ENCODE assay signal across 8 mouse cellular contexts in genomic region chr17:12940151-12940805, GRCm38 (mm10). TPM values are rescaled to one million over a fixed set of nuclear protein-coding genes. Genes with fewer than 3 reads are reported as not detected.
DNase-seq lines count a peak whose midpoint lies in the region; ATAC-seq and TF ChIP-seq lines count a peak whose summit lies in the region.

TSS of gene Acat3 (minus strand) at chr17:12940600.

- peak; percentile 60; the same call in 1 of the 2 replicates for ATAC-seq in erythroid progenitor cell, adult 5-6 weeks (replicated peaks; ENCODE audit: low FRiP score, poor library complexity, severe bottlenecking)
- peak; percentile 56 for ATAC-seq in megakaryocyte-erythroid progenitor cell, adult 5-6 weeks (replicated peaks; ENCODE audit: low FRiP score, low TSS enrichment, poor library complexity, severe bottlenecking)

- TF ChIP-seq CTCF in gastrocnemius, adult 2 months (IDR thresholded peaks at IDR 0.05), result no peak
- TF ChIP-seq CTCF in bone marrow, adult 2 months (IDR thresholded peaks at IDR 0.05; ENCODE audit: control insufficient read depth, insufficient read depth, low read length), result no peak

- DNase-seq in gastrocnemius, adult 2 months, result peak; percentile 31
- no peak for DNase-seq in gastrocnemius, postnatal 36 days
- peak; percentile 26 to 40 for DNase-seq in kidney, adult 8-10 months
- no peak for DNase-seq in layer of hippocampus, adult 8-10 months (ENCODE audit: low spot score in 2 of 2)
- no peak for DNase-seq in B cell, adult 2 months

- peak within 1 kb of the TSS; percentile 38; the same call in 1 of the 2 replicates for H3K27ac ChIP-seq in gastrocnemius, adult 2 months
- no peak within 1 kb of the TSS for H3K27ac ChIP-seq in bone marrow, adult 2 months (ENCODE audit: control insufficient read depth, insufficient read depth, low read depth, low read length, poor library complexity)

- peak within 1 kb of the TSS; percentile 65 for H3K4me3 ChIP-seq in gastrocnemius, adult 2 months
- H3K4me3 ChIP-seq in bone marrow, adult 2 months (replicated peaks; ENCODE audit: control insufficient read depth, low read depth, low read length), result peak within 1 kb of the TSS; percentile 29

- 11% methylated on average over 27 of the region's 27 CpGs for WGBS in bone marrow, adult 2 months

- intact Hi-C loops in gastrocnemius, adult 2 months (cut with DNase I), result no loop called here
- intact Hi-C loops in gastrocnemius, postnatal 36 days (cut with DNase I), result no loop called here

- TF ChIP-seq POLR2A in bone marrow, adult 2 months (IDR thresholded peaks at IDR 0.05; ENCODE audit: borderline replicate concordance, control insufficient read depth, low read depth, low read length), result no peak

- H3K4me1 ChIP-seq in bone marrow, adult 2 months (ENCODE audit: control insufficient read depth, insufficient read depth, low read length), result peaks cover 2% of the 10 kb centered on the region; the same call in 1 of the 2 replicates

RNA-seq across cellular contexts. Expression of gene Acat3, which starts in this region (rescaled TPM):
- not detected for total RNA-seq in gastrocnemius, adult 2 months (2021)
- total RNA-seq in gastrocnemius, postnatal 36 days (2021), result not detected
- polyA plus RNA-seq in bone marrow, adult 2 months (2011; ENCODE audit: insufficient read depth, insufficient read length, low replicate concordance, missing spikeins), result 0.75 and 1.2 TPM in 2 replicates
- not detected in 2 replicates for total RNA-seq in erythroid progenitor cell, adult 5-6 weeks (2015; ENCODE audit: low replicate concordance)
- total RNA-seq in erythroid progenitor cell, adult 5-6 weeks (2017; ENCODE audit: low replicate concordance), result not detected in 2 replicates
- 0.33 TPM in 1 of 2 replicates, not detected in the other for total RNA-seq in megakaryocyte-erythroid progenitor cell, adult 5-6 weeks (2014; fragmentation: Nextera tagmentation)
- total RNA-seq in megakaryocyte-erythroid progenitor cell, adult 5-6 weeks (2017), result 0.80 and 1.3 TPM in 2 replicates
- 1 to 10 TPM; 5.1 to 7.2 (median 6.6) TPM for total RNA-seq in layer of hippocampus, adult 8-10 months (2022)

Comparison
In these comparisons a context has a peak if more than half of its experiments do, and no peak if none do; other contexts are left out.
1. Peak in DNase-seq, H3K4me3 ChIP-seq and H3K27ac ChIP-seq in gastrocnemius, adult 2 months; RNA of the gene not detected or under 1 TPM.
2. Peak in ATAC-seq in erythroid progenitor cell, adult 5-6 weeks; RNA of the gene not detected or under 1 TPM.
3. DNase-seq: peak in kidney, adult 8-10 months (2 of 2); none in gastrocnemius, postnatal 36 days (0 of 2), layer of hippocampus, adult 8-10 months (0 of 2) and B cell, adult 2 months (0 of 2).